Mouse (Mus musculus) forebrain, embryonic 16.5 days (tissue): ENCODE results near the gene Chka. TPM values are rescaled to one million over a fixed set of nuclear protein-coding genes. Genes with fewer than 3 reads are reported as not detected.

Experiments used
- ATAC-seq: fragments of 200-750 bp; cut with Nextera tagmentation; 2 replicates; pipeline ENCODE4 v1.8.0; 2017; ENCODE audit warnings: mild to moderate bottlenecking, moderate library complexity
- H3K27ac ChIP-seq: fragments of 300-500 bp; sonication (generic); 2 replicates; pipeline ENCODE4 v1.5.1; 2014; ENCODE audit warnings: low read length, control low read depth
- H3K27me3 ChIP-seq: fragments of 300-500 bp; sonication (generic); replicated peaks from 2 replicates; pipeline ENCODE4 v1.6.1; 2014; ENCODE audit warnings: low read length; ENCODE audit not compliant: control insufficient read depth, insufficient read depth
- H3K36me3 ChIP-seq: fragments of 300-500 bp; sonication (generic); 2 replicates; pipeline ENCODE4 v1.6.1; 2014; ENCODE audit not compliant: control insufficient read depth, insufficient read depth
- H3K4me1 ChIP-seq: fragments of 300-500 bp; sonication (generic); replicated peaks from 2 replicates; pipeline ENCODE4 v1.6.1; 2014; ENCODE audit warnings: low read length; ENCODE audit not compliant: control insufficient read depth, insufficient read depth
- H3K4me2 ChIP-seq: fragments of 300-500 bp; sonication (generic); 2 replicates; pipeline ENCODE4 v1.6.1; 2014; ENCODE audit warnings: mild to moderate bottlenecking, low read length, control low read depth
- H3K4me3 ChIP-seq: fragments of 300-500 bp; sonication (generic); replicated peaks from 2 replicates; pipeline ENCODE4 v1.5.1; 2014; ENCODE audit warnings: mild to moderate bottlenecking, low read length, control low read depth
- H3K9ac ChIP-seq: fragments of 300-500 bp; sonication (generic); replicated peaks from 2 replicates; pipeline ENCODE4 v1.6.1; 2014; ENCODE audit warnings: low read depth, low read length, control low read depth
- H3K9me3 ChIP-seq: fragments of 300-500 bp; sonication (generic); 2 replicates; pipeline ENCODE4 v1.6.1; 2016; ENCODE audit warnings: low read length; ENCODE audit not compliant: control insufficient read depth
- WGBS: fragments of 180-500 bp; shearing (Covaris S2); extraction: QIAGEN DNeasy Blood & Tissue Kit; methylation state at CpG from one replicate; pipeline ENCODE4 v1.1.7; 2014; 5-methylcytosine and 5-hydroxymethylcytosine counted together
- polyA plus RNA-seq: library from polyadenylated mRNA; unstranded; fragments of >200 nt; fragmentation: Nextera tagmentation; extraction: Ambion mirVana; gene quantifications from 2 replicates; pipeline ENCODE4 v1.2.1, GENCODE M21; 2015

The Chka gene
- polyA plus RNA-seq, 1 experiment from 2014 or later: 66.7 TPM

DNA sequence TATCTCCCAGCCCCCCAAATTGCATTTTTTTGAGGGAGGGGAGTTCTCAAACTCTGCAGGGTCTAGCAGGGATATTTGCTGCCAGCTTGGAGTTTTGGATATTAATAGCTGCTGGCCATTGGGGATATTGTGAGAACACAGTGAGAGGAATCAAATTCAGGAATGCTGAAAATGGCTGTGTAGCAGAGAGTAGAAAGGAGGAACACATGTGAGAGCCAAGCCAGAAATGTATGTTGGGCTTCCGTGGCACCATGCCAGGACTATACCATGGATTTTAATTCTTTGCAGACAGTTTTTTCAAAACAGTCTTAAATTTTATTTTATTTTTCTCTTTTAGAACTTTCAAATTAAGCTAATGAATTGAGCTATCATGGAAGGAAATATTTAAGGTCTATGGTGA is 16.7 kb downstream of the Chka start:
- WGBS: 72% methylated on average over 1 of the region's 1 CpGs

DNA sequence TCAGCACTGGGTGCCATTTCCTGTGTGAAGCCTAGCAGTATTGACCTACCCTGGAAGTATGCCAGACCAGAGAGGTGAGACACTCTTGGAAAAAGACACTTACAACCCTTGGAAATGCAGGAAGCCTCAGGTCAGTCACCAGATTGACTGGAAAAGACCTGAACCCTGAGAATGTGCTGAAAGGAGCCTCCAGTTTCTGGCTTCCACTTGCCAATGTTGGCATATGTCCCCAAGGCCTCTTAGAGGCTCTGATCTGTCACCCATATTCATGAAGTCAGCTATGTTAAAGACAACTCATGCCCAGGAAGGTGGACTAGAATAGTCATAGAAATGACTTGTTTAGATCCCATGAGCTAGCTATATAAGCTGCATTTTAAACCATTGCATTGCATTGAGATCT is 19.9 kb downstream of the Chka start:
- Histone ChIP-seq H3K4me2 (no peak overlapping the region), H3K27me3 (no peaks in the 10 kb centered on the region), H3K36me3 (no peaks in the 10 kb centered on the region), H3K9me3 (no peaks in the 10 kb centered on the region), H3K4me3 (no peak overlapping the region), H3K9ac (no peak overlapping the region), H3K27ac (no peak overlapping the region), H3K4me1 (no peaks in the 10 kb centered on the region; the same call in 1 of the 2 replicates)
- ATAC-seq: no peak

More for the DNA sequence above, 16.7 kb downstream of the Chka start:
- Histone ChIP-seq H3K4me1 (no peaks in the 10 kb centered on the region; the same call in 1 of the 2 replicates), H3K4me3 (no peak overlapping the region), H3K27ac (no peak overlapping the region), H3K9ac (no peak overlapping the region), H3K36me3 (no peaks in the 10 kb centered on the region), H3K27me3 (no peaks in the 10 kb centered on the region), H3K9me3 (no peaks in the 10 kb centered on the region), H3K4me2 (no peak overlapping the region)
- ATAC-seq: no peak

DNA sequence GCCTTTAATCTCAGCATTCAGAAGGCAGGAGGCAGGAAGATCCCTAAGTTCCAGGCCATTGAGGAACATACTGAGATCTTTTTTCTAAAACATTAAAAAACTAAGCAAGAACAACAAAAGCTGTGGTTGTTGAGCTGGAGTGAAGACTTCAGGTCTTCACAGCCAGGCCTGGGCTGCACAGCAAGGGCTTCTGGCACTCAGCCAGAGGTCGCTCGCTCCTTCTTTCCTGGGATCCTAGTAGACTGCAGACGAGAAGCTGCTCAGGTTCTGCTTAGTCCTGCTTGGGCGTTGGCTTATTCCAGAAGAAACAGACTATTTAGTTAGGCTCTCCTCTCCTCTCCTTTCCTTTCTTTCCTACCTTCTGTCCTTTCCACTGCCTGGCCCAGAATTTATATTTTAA is 20.8 kb downstream of the Chka start:
- Histone ChIP-seq H3K27ac (no peak overlapping the region), H3K36me3 (no peaks in the 10 kb centered on the region), H3K9ac (no peak overlapping the region), H3K27me3 (no peaks in the 10 kb centered on the region), H3K9me3 (no peaks in the 10 kb centered on the region), H3K4me3 (no peak overlapping the region), H3K4me1 (no peaks in the 10 kb centered on the region; the same call in 1 of the 2 replicates), H3K4me2 (no peak overlapping the region)
- ATAC-seq: no peak
- 54% methylated on average over 4 of the region's 4 CpGs for WGBS

DNA sequence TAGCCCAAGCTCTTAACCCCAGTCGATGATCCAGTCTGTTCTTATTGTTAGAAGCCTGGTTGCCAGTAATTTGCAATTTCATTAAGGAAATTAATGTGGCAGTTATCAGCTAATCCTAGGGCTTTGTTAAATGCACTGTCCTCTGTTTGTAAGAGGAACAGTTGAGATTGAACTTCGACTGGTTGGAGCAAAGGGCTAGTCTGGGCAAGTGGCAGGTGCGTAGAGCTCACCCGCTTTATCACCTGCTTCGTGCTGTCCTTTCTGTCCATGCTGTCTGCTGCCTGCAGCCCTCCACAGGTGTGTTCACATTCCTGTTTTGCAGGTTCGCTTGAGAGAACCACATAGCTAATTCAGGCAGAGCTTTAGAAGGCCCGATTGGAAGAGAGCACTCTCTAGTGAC is 23.5 kb downstream of the Chka start:
- H3K36me3 ChIP-seq: no peaks in the 10 kb centered on the region
- no peak for ATAC-seq
- no peaks in the 10 kb centered on the region for H3K4me1 ChIP-seq
- no peak overlapping the region for H3K4me2 ChIP-seq
- H3K4me3 ChIP-seq: no peak overlapping the region
- no peaks in the 10 kb centered on the region for H3K9me3 ChIP-seq
- no peaks in the 10 kb centered on the region for H3K27me3 ChIP-seq
- no peak overlapping the region for H3K27ac ChIP-seq
- WGBS: 90% methylated on average over 7 of the region's 7 CpGs
- H3K9ac ChIP-seq: no peak overlapping the region

DNA sequence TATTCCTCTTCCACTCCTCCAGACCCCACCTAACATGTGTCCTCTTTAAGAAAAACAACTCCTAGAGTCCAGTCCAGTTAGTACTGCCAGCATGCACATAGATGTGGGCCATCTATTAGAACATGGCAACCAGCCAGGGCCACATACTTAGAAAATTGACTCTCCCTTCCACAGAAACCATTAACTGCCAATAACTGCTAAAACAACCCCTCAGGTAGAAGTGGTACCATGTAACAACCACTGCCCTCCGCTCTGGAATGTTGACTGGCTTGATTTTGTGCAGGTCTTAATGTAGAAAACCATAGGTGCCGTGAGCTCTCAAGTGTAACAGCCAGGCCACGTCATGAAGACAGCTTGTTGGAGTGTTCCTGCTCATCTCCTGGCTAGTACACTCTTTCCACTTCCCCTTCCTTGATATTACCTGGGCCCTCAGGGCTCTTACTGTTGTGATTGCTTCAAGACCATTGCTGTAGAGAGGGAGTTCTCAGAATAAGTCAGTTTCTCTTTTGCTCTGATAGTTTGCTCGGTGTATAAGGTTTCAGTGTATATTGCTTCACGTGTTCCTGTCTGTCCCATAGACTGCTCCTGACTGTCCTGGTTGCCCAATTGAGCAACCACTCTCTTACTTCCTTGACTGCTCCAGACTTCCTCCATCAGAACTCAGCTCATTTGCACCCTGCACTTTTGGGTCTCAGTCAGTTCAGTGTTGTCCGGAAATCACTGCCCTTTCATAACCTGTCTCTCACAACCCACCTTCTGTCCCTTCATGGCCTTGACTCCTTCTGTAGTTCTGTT is 28.7 kb downstream of the Chka start:
- WGBS: 97% methylated on average over 6 of the region's 6 CpGs
- Histone ChIP-seq H3K4me2 (no peak overlapping the region), H3K9me3 (no peaks in the 10 kb centered on the region), H3K4me1 (no peaks in the 10 kb centered on the region), H3K27ac (no peak overlapping the region), H3K36me3 (no peaks in the 10 kb centered on the region), H3K9ac (no peak overlapping the region), H3K27me3 (no peaks in the 10 kb centered on the region), H3K4me3 (no peak overlapping the region)
- no peak for ATAC-seq

DNA sequence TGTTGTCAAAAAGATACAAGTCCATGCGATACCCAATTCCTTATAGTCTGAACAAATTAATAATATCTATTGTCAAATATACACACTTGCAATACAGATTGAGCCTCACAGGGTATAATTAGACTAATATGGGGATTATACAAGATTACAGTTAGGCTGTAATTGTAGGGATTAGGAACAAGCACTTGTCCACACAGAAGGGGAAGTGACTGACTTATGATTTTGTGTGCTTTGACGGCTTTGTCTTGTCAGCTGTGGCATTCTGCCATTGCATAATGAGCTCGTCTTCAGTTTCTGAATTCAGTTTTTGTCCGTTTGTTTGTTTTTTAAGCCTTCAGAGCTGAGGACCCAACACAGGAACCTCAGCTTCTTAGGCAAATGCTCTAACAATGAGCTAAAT is 30.6 kb downstream of the Chka start:
- no peaks in the 10 kb centered on the region for H3K4me1 ChIP-seq
- H3K36me3 ChIP-seq: no peaks in the 10 kb centered on the region
- WGBS: 39% methylated on average over 4 of the region's 4 CpGs
- no peak for ATAC-seq
- H3K4me2 ChIP-seq: no peak overlapping the region
- no peaks in the 10 kb centered on the region for H3K27me3 ChIP-seq
- no peak overlapping the region for H3K27ac ChIP-seq
- no peaks in the 10 kb centered on the region for H3K9me3 ChIP-seq
- H3K4me3 ChIP-seq: no peak overlapping the region
- no peak overlapping the region for H3K9ac ChIP-seq

DNA sequence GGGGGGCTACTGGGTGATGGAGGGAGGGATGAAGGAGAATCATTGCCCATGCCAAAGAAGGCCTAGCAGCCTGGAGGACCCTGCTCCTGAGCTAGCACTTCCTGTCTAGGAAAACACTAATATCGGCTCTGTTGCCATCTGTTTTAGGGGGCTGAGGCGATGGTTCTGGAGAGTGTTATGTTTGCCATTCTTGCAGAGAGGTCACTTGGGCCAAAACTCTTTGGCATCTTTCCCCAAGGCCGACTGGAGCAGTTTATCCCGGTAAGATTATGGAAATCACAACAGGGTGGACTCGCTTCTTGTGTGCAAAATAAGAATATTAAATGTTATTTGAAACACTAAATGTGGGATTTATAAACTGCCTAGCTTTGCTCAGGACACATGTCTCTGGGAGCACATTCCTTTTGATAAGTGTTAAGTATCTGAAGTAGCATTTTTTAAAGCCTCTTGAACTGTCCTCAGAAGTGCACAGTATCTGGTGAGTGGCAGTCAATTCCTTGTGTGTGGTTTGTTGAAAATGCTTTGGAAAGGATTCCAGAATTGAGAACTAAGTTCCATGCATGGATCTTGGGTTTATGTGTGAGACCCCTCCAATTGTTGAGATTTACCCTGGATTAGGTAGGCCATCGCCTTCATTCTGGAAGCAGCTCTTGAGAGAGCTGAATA is 32.9 kb downstream of the Chka start:
- peaks cover 5% of the 10 kb centered on the region for H3K36me3 ChIP-seq
- no peaks in the 10 kb centered on the region for H3K4me1 ChIP-seq
- ATAC-seq: no peak
- no peaks in the 10 kb centered on the region for H3K27me3 ChIP-seq
- no peaks in the 10 kb centered on the region for H3K9me3 ChIP-seq
- H3K9ac ChIP-seq: no peak overlapping the region
- WGBS: 80% methylated on average over 6 of the region's 6 CpGs
- no peak overlapping the region for H3K27ac ChIP-seq
- no peak overlapping the region for H3K4me3 ChIP-seq
- no peak overlapping the region for H3K4me2 ChIP-seq

DNA sequence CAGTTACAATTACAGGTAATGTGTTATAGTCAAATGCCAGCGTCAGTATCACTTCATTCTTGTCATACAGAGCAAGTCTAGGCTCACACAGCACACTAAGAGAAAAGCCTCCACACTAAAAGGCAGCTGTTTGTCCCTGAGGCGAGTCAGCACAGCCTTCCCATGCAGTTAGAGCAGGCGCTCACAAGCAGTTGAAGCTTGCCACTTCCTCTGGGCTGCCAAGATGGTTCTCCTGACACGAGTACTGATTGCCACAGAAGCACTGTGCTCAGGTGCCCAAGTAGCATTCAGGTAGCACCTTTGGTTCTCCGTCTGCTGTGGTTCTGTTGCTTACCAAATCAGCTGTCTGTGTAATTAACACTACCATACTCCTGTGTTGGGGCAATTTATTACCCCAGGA is 37.5 kb downstream of the Chka start:
- H3K27me3 ChIP-seq: no peaks in the 10 kb centered on the region
- H3K27ac ChIP-seq: no peak overlapping the region
- H3K36me3 ChIP-seq: peaks cover 25% of the 10 kb centered on the region
- no peaks in the 10 kb centered on the region for H3K9me3 ChIP-seq
- H3K4me3 ChIP-seq: no peak overlapping the region
- WGBS: 93% methylated on average over 5 of the region's 5 CpGs
- ATAC-seq: no peak
- H3K9ac ChIP-seq: no peak overlapping the region
- no peak overlapping the region for H3K4me2 ChIP-seq
- no peaks in the 10 kb centered on the region for H3K4me1 ChIP-seq

DNA sequence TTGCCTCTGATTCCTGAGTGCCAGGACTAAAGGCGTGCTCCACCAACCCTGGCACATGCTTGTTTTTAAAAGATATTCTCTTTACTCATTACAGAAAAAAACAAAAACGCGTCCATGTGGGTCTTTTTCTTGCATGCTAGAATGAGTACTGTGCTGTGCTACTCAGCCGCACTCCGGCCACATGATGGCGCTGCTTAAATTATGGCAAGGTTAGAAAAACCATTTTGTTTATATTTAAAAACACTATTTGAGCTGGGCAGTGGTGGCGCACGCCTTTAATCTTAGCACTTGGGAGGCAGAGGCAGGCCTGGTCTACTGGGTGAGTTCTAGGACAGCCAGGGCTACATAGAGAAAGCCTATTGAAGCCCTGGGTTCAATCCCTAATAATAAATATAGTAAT is 38.6 kb downstream of the Chka start:
- Histone ChIP-seq H3K4me1 (no peaks in the 10 kb centered on the region), H3K27ac (no peak overlapping the region), H3K36me3 (peaks cover 25% of the 10 kb centered on the region), H3K27me3 (no peaks in the 10 kb centered on the region), H3K9me3 (no peaks in the 10 kb centered on the region), H3K9ac (no peak overlapping the region), H3K4me3 (no peak overlapping the region), H3K4me2 (no peak overlapping the region)
- WGBS: 83% methylated on average over 8 of the region's 8 CpGs
- ATAC-seq: no peak
